Mouse (Mus musculus) kidney, adult 2 months (tissue): Measurements from ENCODE around the gene Zp1.

Experiments
- CTCF ChIP-seq: fragments of 200-500 bp; conservative IDR thresholded peaks from 2 replicates; pipeline ENCODE4 v1.5.1; 2011; ENCODE audit warnings: low read depth, mild to moderate bottlenecking, control low read depth, low read length, moderate library complexity, mixed read lengths; ENCODE audit not compliant: insufficient read depth, insufficient read length
- POLR2A ChIP-seq: fragments of 200-500 bp; IDR thresholded peaks from one replicate; pipeline ENCODE4 v1.6.1; 2011; ENCODE audit warnings: low read depth, low read length, control low read depth

GRCm38 (mm10) chr19:10914291-10914690, 6.1 kb downstream of the Zp1 start:
- TF ChIP-seq CTCF = no peak
- no peak for TF ChIP-seq POLR2A
